12 mouse cellular contexts compared by ENCODE assay signal in the genomic region with DNA sequence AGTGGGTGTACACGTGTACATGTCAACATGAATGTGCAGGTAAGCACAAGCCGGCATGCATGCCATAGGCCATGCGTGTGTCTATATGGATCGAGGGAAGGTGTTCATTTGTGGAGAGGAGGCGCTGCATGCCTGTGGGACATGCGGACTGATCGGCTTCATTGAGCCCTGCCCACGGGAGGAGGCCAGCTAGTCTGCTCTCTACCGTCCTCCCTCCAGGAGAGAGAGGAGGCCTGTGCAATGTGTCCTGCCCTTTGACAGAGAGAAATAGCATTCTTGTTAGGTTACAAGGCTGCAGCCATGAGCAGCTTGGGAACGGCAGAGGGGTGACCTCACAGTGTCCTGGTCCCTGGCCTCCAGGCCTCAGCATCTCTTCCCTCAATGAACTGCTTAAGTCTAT. TPM values are rescaled to one million over a fixed set of nuclear protein-coding genes. Genes with fewer than 3 reads are reported as not detected.
"Had no signal": no experiment of that assay in that cellular context is flagged by ENCODE, and none has a peak within 500 bp of the region (broad histone marks: within the 10 kb centered on the region; RNA-seq: fewer than 3 reads in every experiment).

No protein-coding gene starts in this region.

- ATAC-seq: liver, embryonic 12.5 days; midbrain, embryonic 15.5 days had no signal

- H3K27me3 ChIP-seq: limb, embryonic 15.5 days; liver, embryonic 12.5 days; midbrain, embryonic 15.5 days; neural tube, embryonic 12.5 days had no signal

- H3K9ac ChIP-seq: limb, embryonic 15.5 days; liver, embryonic 12.5 days; lung, embryonic 14.5 days; midbrain, embryonic 15.5 days; neural tube, embryonic 12.5 days had no signal

- DNase-seq: kidney, adult 18-20 months; kidney, postnatal 10 days; kidney, postnatal 4 days; lung, embryonic 14.5 days; lung, postnatal 10 days had no signal

- H3K9me3 ChIP-seq: limb, embryonic 15.5 days; liver, embryonic 12.5 days; midbrain, embryonic 15.5 days; neural tube, embryonic 12.5 days had no signal

- H3K4me3 ChIP-seq: layer of hippocampus, adult 2 months; left cerebral cortex, adult 2 months; limb, embryonic 15.5 days; liver, embryonic 12.5 days; midbrain, embryonic 15.5 days; neural tube, embryonic 12.5 days had no signal

- H3K4me2 ChIP-seq: limb, embryonic 15.5 days; liver, embryonic 12.5 days; lung, embryonic 14.5 days; midbrain, embryonic 15.5 days; neural tube, embryonic 12.5 days had no signal

- H3K27ac ChIP-seq: layer of hippocampus, adult 2 months; left cerebral cortex, adult 2 months; limb, embryonic 15.5 days; liver, embryonic 12.5 days; macrophage; midbrain, embryonic 15.5 days; neural tube, embryonic 12.5 days had no signal

- H3K36me3 ChIP-seq: limb, embryonic 15.5 days; liver, embryonic 12.5 days; midbrain, embryonic 15.5 days; neural tube, embryonic 12.5 days had no signal

RNA-seq across cellular contexts. Expression of a gene that starts 45.1 kb away (rescaled TPM):
- polyA plus RNA-seq: macrophage had no signal
